Mouse (Mus musculus) spleen, adult 2 months (tissue): ENCODE results near the gene Magi1. TPM values are rescaled to one million over a fixed set of nuclear protein-coding genes. Genes with fewer than 3 reads are reported as not detected.

Experiments used
- DNase-seq, 2 experiments: peaks; one replicate each; pipeline versions ENCODE4 v3.0.0 to v3.0.0-alpha.2; 2012 to 2021; ENCODE audit warnings: low spot score in 2 of 2, low read depth in 1 of 2
- H3K27ac ChIP-seq: fragments of 200-500 bp; 2 replicates; pipeline ENCODE4 v1.5.1; 2012; ENCODE audit warnings: low read length, inconsistent platforms; ENCODE audit not compliant: insufficient read depth
- H3K27me3 ChIP-seq: fragments of 200-500 bp; 2 replicates; pipeline ENCODE4 v1.6.1; 2012; ENCODE audit warnings: mild to moderate bottlenecking, moderate library complexity, low read length, inconsistent platforms; ENCODE audit not compliant: control insufficient read depth, insufficient read depth
- H3K36me3 ChIP-seq: fragments of 200-500 bp; 2 replicates; pipeline ENCODE4 v1.6.1; 2012; ENCODE audit warnings: mild to moderate bottlenecking, low read length, inconsistent platforms; ENCODE audit not compliant: control insufficient read depth, insufficient read depth
- H3K4me1 ChIP-seq: fragments of 200-500 bp; 2 replicates; pipeline ENCODE4 v1.6.1; 2011; ENCODE audit warnings: inconsistent platforms; ENCODE audit not compliant: control insufficient read depth, insufficient read depth, insufficient read length
- H3K4me3 ChIP-seq: fragments of 200-500 bp; 2 replicates; pipeline ENCODE4 v1.5.1; 2011; ENCODE audit warnings: mild to moderate bottlenecking, inconsistent platforms; ENCODE audit not compliant: insufficient read depth, insufficient read length; ENCODE audit errors: extremely low read depth
- CTCF ChIP-seq: fragments of 200-500 bp; IDR thresholded peaks from 2 replicates; pipeline ENCODE4 v1.5.1; 2011; ENCODE audit warnings: mild to moderate bottlenecking, inconsistent platforms; ENCODE audit not compliant: insufficient read depth, insufficient read length, insufficient replicate concordance; ENCODE audit errors: extremely low read depth
- POLR2A ChIP-seq: fragments of 200-500 bp; IDR thresholded peaks from 2 replicates; pipeline ENCODE4 v1.6.1; 2011; ENCODE audit warnings: low read depth, low read length, inconsistent platforms
- WGBS: fragments of 180-500 bp; shearing (Covaris S2); methylation state at CpG from one replicate; pipeline ENCODE4 v1.1.7; 2018; 5-methylcytosine and 5-hydroxymethylcytosine counted together
- polyA plus RNA-seq: library from polyadenylated mRNA; depleted of rRNA; stranded (reverse); fragments of >200 nt; gene quantifications from 2 replicates; pipeline ENCODE4 v1.2.3, GENCODE M21; 2012

Magi1 gene
- polyA plus RNA-seq, 1 experiment = 1.6 TPM

DNA sequence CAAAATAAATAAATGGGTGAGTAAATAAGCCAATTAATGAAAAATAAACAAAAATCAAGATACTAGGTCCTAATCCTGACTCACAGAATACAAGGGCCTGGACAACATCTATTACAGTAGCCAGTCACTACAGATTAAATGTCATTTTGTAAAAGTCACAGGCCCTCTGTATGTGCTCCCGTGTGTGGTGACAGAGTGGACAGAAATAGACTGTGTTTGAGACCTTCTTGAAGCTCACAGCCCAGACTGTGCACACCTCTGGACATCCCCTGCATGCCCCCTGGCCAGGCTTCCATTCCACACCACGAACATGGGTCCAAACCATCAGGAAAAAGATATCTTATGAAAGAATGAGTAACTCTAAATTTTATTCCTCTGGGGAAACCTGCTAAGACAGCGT, 300.2 kb downstream of the Magi1 start:
- 89% methylated on average over 3 of the region's 3 CpGs for WGBS
- Histone ChIP-seq H3K27ac (no peak overlapping the region), H3K4me1 (no peaks in the 10 kb centered on the region), H3K27me3 (no peaks in the 10 kb centered on the region), H3K4me3 (no peak overlapping the region), H3K36me3 (no peaks in the 10 kb centered on the region)
- no peak for TF ChIP-seq CTCF
- TF ChIP-seq POLR2A = no peak
- DNase-seq = no peak

DNA sequence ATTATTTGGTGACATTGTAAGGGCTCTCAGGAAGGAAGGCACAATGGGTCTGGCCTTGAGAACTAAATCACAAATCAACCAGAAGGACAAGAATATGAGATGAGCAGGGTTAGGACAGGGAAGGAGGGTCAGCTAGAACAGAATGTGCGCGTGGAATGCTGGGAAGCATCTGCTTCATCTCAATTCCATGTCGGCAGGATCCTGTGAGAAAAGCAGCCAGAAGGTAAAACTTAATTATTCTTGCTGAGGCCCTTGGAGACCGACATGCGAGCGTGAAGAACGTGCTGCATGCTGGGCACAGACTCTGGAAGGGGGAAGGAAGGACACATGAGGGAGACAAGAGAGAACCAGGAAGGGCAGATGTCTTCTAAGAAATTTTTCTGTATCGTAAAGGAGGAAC, 302.5 kb downstream of the Magi1 start:
- Histone ChIP-seq H3K27ac (no peak overlapping the region), H3K27me3 (no peaks in the 10 kb centered on the region), H3K4me1 (no peaks in the 10 kb centered on the region), H3K36me3 (no peaks in the 10 kb centered on the region), H3K4me3 (no peak overlapping the region)
- 63% methylated on average over 8 of the region's 8 CpGs for WGBS
- DNase-seq = no peak
- no peak for TF ChIP-seq CTCF
- no peak for TF ChIP-seq POLR2A

DNA sequence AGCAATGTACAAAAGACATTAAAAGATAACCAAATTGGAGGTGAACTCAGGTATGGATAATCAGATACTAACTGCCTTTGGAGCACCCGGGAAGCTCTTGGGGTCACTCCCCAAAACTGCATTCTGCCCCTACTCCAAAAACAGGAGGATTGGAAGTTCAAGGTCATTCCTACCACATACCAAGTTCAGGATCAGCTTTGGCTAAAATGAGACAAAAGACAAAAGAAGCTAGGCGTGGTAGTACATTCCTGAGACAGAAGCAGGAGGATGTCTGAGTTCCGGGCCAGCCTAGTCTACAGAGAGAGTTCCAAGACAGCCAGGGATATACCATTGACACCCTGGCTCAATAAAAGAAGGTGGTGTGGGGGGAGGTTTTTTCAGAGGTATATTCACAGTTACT, 304.5 kb downstream of the Magi1 start:
- no peaks in the 10 kb centered on the region for H3K27me3 ChIP-seq
- no peaks in the 10 kb centered on the region for H3K4me1 ChIP-seq
- no peaks in the 10 kb centered on the region for H3K36me3 ChIP-seq
- no peak overlapping the region for H3K27ac ChIP-seq
- no peak for DNase-seq
- H3K4me3 ChIP-seq = no peak overlapping the region
- no peak for TF ChIP-seq CTCF
- TF ChIP-seq POLR2A = no peak
- 87% methylated on average over 3 of the region's 3 CpGs for WGBS

DNA sequence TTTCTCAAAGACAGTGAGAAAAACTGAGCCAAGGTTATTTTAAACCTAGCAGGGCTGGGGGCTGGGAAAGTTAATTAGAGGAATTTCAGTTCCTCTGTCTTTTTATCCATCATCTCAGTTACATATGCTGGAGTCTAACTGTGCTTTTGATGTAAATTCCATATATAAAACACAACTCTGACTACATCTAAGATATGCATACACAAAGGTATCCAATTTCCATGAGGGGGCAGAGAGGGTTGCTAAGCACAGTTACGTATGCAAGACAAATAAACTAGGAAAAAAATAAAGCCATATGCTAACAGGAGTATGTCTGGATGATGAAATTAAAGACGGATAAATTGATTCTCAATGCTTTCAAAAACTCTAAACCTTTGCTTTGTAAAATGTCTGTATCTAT, 315.0 kb downstream of the Magi1 start:
- 93% methylated on average over 2 of the region's 2 CpGs for WGBS
- Histone ChIP-seq H3K36me3 (no peaks in the 10 kb centered on the region), H3K4me1 (no peaks in the 10 kb centered on the region), H3K27me3 (no peaks in the 10 kb centered on the region), H3K27ac (no peak overlapping the region), H3K4me3 (no peak overlapping the region)
- TF ChIP-seq CTCF (no peak), POLR2A (no peak)
- DNase-seq = no peak

DNA sequence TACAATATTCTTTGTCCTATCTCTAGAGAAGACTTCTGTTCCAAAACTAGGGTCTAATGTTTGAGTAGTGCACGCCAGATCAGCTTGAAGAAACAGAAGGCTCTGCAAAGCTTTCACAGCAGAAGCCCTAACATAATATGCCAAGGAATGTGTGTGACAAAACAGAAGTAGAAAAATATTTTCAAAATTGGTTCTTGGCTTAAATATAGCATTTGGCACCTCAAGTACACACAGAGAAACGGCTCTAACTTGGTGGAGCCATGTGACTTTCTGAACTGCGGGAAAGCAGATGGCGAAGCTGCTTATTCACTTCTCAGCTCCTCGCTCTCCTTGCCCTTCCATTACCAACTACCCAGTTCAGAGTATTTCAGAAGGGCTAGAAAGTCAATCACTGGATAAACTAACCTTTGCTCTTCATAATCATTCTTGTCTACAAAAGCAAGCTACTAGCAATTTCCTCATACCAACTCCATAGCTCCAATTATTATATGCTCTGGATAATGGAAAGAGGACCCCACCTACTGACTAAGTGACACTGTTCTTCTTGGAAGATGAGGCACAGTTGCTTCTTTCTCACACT, 320.9 kb downstream of the Magi1 start:
- Histone ChIP-seq H3K4me3 (no peak overlapping the region), H3K27ac (no peak overlapping the region), H3K4me1 (no peaks in the 10 kb centered on the region), H3K36me3 (no peaks in the 10 kb centered on the region), H3K27me3 (no peaks in the 10 kb centered on the region)
- no peak for TF ChIP-seq CTCF
- TF ChIP-seq POLR2A = no peak
- WGBS = 73% methylated on average over 5 of the region's 5 CpGs
- DNase-seq = no peak

DNA sequence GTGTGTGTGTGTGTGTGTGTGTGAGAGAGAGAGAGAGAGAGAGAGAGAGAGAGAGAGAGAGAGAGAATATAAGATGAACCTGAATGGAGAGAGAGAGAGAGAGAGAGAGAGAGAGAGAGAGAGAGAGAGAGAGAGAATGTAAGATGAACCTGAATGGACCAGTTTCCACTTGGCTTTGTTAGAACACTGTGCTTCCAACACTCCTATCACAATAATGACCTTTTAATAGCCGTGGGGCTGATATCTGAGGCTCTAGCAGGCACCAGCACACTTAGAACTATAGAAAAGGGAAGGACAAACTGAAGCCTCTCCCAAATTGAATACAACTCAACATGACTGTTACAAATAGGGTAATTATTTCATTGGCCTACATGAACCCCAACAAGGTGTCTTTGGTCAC, 321.9 kb downstream of the Magi1 start:
- Histone ChIP-seq H3K36me3 (no peaks in the 10 kb centered on the region), H3K27me3 (no peaks in the 10 kb centered on the region), H3K4me3 (no peak overlapping the region), H3K27ac (no peak overlapping the region), H3K4me1 (no peaks in the 10 kb centered on the region)
- WGBS = 56% methylated on average over 1 of the region's 1 CpGs
- no peak for TF ChIP-seq POLR2A
- TF ChIP-seq CTCF = no peak
- no peak for DNase-seq

DNA sequence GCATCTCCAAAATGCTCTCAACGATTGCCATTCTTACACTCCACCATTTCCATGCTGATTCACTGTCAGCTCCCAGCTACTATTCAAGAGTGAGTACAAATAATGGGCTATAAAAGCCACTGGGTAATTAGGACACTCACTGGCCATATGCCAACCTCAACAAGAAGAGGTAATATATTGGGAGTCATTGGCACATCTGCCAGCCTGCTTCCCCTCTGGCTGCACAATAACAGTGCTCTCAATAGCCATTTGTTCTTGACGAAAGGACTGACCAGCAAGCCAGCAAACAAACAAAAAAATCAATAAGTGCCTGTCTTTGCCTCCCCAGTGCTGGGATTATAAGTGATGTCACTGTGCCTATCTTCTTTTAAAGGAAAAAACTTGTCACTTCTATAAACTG, 326.5 kb downstream of the Magi1 start:
- Histone ChIP-seq H3K36me3 (no peaks in the 10 kb centered on the region), H3K4me1 (no peaks in the 10 kb centered on the region), H3K4me3 (no peak overlapping the region), H3K27ac (no peak overlapping the region), H3K27me3 (no peaks in the 10 kb centered on the region)
- TF ChIP-seq CTCF (no peak), POLR2A (no peak)
- no peak for DNase-seq
- 88% methylated on average over 2 of the region's 2 CpGs for whole genome bisulfite sequencing
